Mouse (Mus musculus): ENCODE measurements around the gene Kpna2. TPM values are rescaled to one million over a fixed set of nuclear protein-coding genes. Genes with fewer than 3 reads are reported as not detected.
"Not testable (repeated sequence)": the region's sequence is repeated elsewhere in the genome, so short reads cannot be mapped to it uniquely, and the experiment has no call there.

Kpna2 gene
- total RNA-seq, 4 experiments from 2014 or later = 21.1 to 29.7 (median 25.1) TPM

DNA sequence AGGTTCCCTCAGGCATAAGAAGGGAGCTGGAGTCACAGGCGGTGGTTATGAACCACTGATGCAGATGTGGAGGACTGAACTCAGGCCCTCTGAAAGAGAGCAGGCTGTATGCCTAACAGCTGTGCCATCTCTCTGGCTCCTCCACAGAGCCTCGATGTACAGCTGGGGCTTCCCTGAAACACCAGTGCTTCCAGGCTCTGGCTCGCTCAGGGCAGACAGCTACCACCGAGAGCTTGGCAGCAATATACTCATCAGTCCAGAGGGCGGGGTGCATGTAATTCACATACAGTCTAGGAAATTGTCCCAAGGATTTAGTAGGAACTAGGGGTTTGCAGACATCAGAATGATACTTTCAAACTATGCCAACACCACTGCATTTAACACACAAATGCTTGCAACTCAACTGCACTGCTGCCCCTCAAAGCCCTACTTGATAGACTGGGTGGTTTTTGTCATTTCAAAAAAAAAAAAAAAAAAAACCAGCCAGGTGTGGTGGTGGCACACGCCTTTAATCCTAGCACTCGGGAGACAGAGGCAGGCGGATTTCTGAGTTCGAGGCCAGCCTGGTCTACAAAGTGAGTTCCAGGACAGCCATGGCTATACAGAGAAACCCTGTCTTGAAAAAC lies 13.2 kb downstream of the Kpna2 start:
- not testable (repeated sequence) for DNase-seq (ENCODE audit: low spot score in 2 of 2)

DNA sequence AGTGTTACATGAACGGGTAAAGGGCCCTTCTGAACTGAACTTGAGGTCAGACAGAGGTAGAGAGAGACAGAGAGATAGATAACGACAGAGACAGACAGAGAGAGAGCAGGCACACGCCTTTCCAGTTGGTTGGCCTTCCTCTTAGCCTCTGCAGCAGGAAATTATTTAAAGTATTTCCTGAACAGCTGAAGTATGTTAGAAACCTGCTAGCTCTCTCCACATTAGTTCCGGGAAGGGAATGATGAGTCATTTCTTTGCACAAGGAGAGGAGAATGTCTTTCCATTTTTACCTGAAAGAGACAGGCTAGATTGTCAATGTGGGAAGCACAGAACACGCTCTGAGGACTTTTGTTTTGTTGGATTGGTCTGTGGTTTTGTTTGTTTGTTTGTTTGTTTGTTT lies 17.0 kb downstream of the Kpna2 start:
- DNase-seq (ENCODE audit: low spot score in 2 of 2) = no peak

DNA sequence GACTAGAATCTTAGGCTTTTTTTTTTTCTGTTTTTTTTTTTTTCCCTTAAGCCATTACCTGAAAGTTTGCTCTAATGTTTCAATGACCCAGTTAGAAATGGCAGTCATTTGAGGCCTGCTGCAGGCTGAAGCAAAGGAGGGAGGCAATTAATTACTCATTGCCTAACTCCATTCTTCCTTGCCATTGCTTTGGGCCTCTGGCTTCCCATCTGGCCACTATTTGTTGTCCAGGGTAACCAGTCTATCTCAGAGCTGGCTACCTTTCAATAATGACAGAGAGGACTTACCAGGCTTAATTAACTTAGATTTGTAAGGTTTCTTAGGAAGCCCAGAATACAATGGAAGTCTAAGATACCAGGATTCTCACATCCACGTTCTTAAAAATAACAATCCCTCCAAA lies 17.6 kb downstream of the Kpna2 start:
- DNase-seq (ENCODE audit: low spot score in 2 of 2) = no peak

DNA sequence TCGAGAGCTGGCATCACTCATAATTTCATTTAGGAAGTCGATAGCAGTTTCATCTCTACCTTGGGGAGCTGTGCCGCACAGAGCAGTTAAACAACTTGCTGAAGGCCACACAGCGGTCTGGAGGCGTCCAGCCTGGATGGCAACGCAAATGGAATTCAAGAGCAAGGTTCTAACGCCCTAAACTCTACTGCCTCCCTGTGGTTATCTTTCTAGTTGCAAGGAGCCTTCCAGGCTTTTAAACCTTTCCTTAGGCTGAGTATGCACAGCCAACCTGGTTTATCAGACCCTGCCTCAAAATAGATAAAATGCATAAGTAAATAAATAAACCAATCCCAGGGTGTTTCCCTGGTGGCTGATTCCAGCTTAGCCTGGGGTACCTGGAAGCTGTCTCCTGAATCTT lies 18.9 kb downstream of the Kpna2 start:
- DNase-seq (ENCODE audit: low spot score in 2 of 2) = peak in 1 of 2 experiments; percentile 8

DNA sequence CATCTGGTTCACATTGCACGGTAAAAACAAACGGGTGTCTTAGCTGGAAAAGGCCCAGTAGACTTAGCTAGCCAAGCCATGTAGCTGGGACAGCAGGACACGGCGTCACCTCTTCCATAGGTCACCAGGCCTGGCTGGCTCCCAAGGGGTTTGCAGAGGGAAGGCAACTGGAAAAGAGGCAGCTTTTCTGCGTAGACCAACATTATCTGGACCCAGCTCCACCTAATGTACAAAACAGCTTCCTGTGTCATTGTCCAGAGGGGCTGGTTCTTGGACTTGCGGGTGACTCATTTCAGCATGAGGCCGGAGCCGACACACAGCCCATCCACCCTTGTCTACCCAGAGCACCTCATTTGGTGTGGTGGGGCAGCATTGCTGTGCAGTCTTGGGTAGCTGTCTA lies 23.1 kb downstream of the Kpna2 start:
- DNase-seq (ENCODE audit: low spot score in 2 of 2) = no peak

DNA sequence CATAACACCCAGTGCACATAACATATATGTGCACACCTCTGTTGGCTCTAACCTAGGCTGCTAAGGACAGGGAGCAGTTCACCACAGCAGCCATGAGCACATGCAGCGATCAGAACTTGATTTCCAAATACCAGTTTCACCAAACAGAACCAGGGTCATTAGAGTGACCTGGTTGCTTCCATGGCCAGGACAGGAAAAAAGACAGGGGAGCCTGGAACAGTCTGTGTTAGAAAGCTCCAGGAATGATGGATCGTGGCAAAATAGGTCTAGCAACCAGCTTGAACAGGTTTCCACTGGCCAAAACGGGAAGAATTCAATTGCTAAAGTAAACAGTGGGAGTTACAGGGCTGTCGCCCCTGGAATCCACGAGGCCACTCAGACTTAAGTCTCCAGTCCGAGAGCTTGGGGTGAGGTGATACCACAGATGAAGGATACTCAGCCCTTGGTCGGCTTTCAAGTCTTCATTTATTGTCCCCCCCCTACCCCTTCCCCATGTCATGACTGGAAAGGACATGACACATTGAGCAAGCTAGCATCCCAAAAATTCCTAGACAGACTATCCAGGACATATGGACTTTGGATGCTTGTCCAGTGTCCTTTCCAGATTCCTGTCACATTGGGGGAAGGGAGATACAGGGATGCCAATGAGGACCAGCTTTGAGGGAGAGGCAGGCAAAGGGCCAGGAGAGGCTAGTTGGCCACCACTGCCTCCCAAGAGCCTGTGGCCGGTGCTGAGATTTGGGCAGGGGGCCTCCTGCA lies 23.7 kb downstream of the Kpna2 start:
- no peak for DNase-seq (ENCODE audit: low spot score in 2 of 2)

DNA sequence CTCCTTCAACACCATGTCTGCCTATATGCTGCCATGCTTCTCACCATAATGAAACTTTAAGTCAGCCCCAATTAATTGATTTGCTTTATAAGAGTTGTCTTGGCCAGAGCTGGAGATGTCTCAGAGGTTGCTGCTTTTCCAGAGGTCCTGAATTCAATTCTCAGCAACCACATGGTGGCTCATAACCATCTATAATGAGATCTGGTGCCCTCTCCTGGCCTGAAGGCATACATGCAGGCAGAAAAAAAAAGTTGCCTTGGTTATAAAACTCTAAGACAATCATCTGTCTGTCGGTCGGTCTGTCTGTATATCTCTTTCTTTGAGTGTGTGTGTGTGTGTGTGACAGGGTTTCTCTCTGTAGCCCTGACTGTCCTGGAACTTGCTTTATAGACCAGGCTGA lies 24.9 kb downstream of the Kpna2 start:
- no peak for DNase-seq (ENCODE audit: low spot score in 2 of 2)

DNA sequence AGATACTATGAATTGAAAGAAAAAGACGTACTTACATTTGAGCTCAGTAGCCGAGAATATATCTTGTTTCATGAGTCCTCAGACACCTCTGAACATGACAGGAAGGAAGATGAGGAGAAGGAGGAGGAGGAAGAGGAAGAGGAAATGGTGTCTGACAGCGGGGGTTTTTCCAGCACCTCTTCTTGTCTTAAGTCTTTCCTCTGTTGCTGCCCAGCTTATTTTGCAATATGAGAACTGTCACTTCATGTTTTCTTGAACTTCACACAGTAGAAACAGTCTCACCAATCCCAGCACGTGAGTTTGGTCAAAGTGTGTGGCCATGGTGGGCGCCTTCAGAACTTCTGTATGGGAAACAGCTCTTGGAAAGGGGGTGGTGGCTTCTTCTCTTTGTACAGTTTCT lies 26.3 kb downstream of the Kpna2 start:
- DNase-seq (ENCODE audit: low spot score in 2 of 2) = no peak

DNA sequence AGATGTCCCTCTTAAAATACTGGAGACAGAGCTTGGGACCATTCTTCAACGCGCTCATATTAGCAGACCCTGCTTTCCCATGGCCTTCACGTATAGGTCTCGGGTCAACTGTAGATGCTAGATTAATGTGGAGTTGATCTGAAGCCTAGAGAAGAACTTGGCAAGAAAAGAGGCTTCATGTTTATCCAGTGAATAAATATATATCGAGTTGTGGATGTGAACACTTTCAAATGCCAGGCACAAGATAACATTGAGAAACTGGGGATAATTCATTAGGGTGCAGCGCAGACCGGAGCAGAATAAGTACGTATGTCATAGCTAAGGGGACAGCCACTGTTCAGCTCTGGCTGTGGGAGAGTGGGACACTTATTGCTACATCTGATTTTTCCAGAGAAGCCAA lies 29.5 kb downstream of the Kpna2 start:
- no peak for DNase-seq (ENCODE audit: low spot score in 2 of 2)

DNA sequence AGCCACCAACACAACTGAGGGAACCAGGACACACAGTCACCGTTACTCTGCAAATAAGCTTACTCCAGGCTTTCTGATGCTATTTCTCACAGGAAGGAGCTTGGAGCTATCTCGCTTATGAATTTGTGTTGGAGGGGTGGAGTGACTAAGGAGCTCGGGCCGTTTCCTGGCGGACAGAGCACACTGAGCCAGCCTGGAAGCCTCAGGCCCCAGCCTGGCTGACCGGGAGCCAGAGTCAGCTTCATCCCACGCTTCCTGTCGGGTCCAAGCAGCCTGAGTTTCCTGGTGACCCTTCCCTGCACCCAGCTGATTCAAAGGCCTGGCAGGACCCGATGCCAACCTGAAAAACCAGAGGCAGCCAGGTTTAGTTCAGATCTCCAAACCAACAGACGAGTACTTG lies 31.7 kb downstream of the Kpna2 start:
- no peak for DNase-seq (ENCODE audit: low spot score in 2 of 2)

DNA sequence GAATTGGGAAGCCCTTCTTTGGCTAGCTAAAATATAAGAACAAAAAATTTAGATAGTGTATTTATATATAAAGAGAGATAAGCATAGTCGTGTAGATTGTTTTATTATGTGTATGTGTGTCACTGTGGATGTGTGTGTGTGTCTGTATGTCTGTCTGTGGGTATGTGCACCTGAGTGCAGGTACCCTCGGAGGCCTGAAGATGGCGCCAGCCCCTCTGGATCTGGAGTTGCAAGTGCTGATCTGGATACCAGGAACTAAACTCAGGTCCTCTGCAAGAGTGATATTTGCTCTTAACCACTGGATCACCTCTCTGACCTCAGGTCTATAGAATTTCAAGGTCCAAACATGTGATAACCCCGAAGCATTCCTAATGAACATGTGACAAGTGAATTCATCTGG lies 33.5 kb downstream of the Kpna2 start:
- DNase-seq (ENCODE audit: low spot score in 2 of 2) = no peak

DNA sequence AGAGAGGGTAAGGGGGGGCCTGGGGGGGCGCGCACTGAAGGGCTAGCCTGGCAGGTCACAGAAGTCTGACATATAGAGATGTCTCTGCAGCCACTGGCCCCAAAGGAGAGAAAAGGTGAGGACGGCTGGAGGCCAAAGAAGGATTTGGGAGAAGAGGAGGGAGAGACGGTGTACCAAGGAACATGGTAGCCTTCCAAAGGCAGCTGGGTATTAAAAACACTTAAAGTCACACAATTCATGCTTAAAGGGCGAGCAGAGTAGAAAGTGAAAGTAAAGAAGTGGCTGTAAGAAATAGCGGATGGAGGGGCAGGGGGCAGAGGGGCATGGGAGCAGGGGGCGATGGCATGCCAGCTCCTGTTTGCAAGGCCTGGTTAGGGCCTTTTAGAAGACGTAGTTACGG lies 37.0 kb downstream of the Kpna2 start:
- DNase-seq (ENCODE audit: low spot score in 2 of 2) = no peak

DNA sequence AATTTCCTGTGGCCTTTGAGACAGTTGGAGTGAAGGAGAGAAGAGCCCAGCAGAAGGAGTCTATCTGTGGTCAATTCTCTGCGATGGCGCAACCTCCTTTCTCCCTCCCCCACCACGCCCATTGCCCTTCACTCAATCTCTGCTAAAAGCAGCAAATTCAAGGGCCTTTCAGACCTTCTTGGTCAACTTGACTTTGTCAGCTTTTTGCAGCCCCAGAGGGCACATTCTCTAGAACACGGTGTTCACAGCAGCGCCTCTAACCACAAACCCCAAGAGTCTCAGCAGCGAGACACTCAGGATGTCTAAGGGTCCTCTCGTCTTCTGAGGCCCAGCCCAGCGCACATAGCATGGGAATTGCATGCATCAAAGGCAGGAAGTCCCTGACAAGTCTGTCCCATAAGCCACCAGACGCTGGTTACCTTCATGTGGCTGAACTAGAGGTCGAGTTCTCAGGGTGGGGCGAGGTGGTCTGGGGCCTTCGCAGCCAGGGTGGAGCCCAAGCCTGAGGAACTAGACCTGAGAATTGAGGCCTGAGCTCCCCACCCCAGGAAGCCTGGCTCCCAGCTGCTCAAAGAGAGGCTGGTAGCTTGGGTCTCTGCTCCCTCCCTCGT lies 37.8 kb downstream of the Kpna2 start:
- no peak for DNase-seq (ENCODE audit: low spot score in 2 of 2)

DNA sequence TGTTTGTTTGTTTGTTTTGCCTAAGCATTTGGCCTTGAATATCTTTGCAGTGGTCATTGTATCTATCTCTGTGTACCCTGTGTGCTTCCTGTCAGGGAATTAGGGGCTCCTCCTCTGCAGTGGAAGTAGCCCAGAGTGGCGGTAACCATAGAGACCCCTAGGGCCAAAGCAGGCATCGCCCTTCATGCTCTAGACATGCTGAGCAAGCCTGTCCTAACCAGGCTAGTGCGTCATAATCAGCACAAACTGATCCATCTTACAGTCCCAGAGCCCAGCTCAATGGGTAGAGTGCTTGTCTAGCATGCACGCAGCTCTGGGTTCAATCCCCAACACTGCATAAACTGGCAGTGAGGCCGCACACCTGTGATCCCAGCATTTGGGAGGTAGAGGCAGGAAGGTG lies 40.2 kb downstream of the Kpna2 start:
- no peak for DNase-seq (ENCODE audit: low spot score in 2 of 2)

DNA sequence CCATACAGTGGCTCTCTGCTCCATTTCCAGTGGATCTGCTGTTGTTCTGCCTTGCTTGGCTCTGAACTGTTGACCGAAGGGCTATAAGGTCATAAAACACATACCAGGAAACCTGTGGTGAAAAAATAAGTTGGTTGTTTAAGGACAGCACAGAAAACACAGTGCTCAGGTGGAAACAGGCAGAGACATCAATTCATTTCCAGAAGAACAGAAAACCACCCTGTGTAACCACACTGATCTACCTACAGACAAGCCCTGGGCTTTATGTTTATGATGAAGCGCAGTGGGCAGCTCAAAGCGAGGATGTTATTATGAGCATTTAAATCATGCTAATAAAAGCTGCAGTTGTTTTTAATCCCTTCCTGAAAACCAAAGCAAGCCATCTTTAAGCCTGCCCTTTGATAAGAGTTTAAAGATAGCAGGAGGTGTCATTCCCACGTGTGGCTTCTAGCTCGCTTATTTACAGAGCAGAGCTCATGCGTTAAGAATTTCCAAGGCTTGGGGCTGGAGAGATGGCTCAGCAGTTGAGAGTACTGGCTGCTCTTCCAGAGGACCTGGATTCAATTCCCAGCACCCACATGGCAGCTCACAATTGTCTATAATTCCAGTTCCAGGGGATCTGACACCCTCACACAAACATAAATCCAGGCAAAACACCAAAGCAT lies 40.8 kb downstream of the Kpna2 start:
- no peak for DNase-seq (ENCODE audit: low spot score in 2 of 2)

DNA sequence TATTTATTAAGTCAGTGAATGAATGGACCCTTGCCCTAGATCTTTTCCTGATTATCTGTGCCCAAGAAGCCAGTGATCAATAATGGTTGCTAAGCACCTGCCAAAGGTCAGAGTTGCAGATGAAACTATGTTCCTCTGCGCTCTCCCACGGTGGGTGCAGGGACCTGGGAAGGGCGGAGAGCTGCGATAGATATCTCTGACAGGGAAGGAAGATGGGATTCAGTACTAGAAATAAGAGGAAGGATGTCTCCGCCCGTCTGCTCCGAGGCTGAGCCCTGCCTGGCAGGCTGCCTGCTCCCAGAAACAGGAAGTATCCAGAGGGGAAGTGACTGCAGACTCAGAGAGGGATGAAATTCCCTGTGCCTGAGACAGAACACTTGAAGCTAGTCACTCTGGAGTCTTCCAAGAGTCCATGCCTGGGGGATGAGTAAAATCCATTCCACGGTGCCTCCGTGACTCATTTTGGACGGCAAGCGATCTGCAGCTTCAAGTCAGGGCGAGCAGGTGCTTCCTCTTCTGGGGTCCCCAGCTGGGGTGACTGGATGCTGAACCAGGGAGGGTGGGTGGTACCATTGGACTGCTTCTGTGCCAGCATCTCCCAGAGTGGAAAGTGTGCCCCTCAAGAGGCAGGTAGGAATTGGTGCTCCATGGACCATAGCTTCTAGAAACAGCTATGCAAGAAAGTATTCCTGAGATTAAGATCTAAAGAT lies 41.9 kb downstream of the Kpna2 start:
- DNase-seq (ENCODE audit: low spot score in 2 of 2) = no peak

DNA sequence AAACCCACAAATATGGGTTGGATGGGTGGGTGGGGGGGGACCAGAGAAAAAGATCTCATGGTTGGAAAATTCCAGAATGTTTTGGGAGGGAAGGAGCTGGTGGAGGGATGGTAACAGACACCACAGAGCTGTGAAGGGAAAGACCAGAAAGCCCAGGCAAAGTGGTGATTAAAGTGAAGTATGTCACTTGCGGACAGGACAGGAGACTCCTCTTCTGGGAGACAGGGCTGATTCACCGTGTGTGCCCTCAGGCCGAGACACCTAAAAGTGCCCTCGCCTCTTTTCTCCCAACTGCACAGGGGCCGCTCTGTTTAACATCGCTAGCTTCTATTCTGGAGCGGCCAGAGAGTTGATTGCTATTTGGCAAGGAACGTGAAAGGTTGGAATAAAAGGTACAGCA lies 44.8 kb downstream of the Kpna2 start:
- DNase-seq (ENCODE audit: low spot score in 2 of 2) = no peak

DNA sequence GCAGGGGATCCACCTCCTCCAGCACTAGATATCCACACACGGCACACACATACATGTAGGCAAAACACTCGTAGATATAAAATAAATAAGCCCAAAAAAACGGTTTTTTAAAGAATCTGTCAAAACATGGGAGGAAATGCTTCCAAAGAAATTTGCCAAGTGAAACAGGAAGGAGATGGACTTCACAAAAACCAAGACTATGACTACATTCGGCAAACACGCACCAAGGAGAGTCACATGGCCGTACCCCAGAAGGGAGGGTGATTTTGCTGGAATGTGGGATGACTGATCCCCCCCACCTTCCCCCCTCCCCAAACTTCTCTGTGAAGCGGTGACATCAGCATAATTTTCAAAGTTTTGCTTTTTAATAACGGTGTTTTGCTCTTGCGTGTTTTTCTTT lies 45.2 kb downstream of the Kpna2 start:
- DNase-seq (ENCODE audit: low spot score in 2 of 2) = no peak

All from left cerebral cortex, adult 8-10 months (tissue).